Mouse (Mus musculus) urinary bladder, postnatal 25 days (tissue): ENCODE data around the gene S100a3.
A peak's percentile ranks its signal among the peaks of the same experiment; 100 is the strongest.

Source experiments
- DNase-seq: peaks from one replicate; pipeline ENCODE4 v3.0.0; 2022; ENCODE audit warnings: low spot score

The S100a3 gene

GRCm38 (mm10) chr3:90601486-90602110 is 41.2 kb downstream of the S100a3 start, which contains the start of gene Gm42674:
TSS of gene Gm42674 (plus strand) at chr3:90601904.
- no peak for DNase-seq

GRCm38 (mm10) chr3:90603623-90604022 is 43.2 kb downstream of the S100a3 start, which contains the start of gene S100a4:
TSS of gene S100a4 (plus strand) at chr3:90603771.
- DNase-seq, result no peak

DNA sequence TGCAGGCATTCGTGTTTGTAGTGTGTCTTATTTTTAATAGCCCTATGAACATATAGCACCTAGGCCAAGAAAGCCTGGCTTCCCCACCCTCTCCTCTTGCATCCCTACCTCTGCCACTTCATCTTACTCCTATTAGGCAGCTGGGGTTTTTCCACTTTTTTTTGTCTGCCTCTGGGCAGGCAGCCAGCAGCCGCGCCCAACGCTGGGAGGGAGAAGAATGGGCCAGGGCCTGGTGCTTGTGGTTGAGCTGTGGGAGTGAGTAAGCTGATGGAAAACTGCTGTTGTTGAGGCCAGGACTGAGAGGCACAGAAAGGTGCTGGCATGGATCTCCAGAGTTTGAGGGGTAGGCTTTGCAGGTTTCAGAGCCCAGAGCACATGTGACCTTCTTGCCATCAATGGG is 44.0 kb downstream of the S100a3 start:
- DNase-seq, result peak; percentile 90

DNA sequence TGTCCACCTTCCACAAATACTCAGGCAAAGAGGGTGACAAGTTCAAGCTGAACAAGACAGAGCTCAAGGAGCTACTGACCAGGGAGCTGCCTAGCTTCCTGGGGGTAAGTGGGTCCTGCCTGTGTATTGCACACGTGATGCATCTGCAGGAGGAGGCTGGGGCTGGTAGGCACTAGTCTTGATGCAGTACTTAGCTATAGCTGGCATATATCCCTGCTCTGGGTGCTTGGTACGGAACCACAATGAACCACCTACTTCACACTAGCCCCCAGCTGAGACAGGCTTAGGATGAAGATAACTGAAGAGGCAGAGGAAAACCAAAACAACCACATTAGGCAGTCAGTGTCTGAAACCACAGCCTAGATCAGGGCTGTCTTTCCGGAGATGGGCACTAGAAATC is 44.7 kb downstream of the S100a3 start:
- no peak for DNase-seq

DNA sequence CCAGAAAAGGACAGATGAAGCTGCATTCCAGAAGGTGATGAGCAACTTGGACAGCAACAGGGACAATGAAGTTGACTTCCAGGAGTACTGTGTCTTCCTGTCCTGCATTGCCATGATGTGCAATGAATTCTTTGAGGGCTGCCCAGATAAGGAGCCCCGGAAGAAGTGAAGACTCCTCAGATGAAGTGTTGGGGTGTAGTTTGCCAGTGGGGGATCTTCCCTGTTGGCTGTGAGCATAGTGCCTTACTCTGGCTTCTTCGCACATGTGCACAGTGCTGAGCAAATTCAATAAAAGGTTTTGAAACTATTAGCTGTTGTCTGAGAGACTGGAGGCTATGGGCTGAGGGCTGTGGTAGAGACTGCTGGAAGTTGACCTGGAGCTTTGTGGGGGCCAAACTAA is 45.4 kb downstream of the S100a3 start:
- no peak for DNase-seq

- no peak for DNase-seq
These were observed 45.8 kb downstream of the S100a3 start for GRCm38 (mm10) chr3:90606185-90606584.

DNA sequence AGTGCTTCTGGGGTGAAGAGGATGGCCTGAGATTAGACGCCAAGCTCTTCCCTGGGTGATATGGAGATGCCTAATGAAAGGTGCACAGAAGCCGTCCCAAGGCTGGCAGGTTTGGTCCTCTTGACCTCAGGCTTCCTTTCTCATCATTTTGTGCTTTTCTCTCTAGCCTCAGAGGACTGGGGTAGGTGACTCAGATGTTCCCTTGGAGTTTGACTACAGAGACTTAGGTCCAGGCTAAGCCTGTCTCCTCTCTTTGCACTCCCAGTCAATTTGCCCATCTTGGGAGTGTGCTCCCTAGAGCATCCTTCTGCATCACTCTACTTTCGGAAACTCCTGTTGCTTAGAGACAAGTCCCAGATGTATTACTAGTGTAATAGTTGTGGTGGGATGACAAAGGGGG is 47.0 kb downstream of the S100a3 start:
- DNase-seq, result no peak

- no peak for DNase-seq
These were observed 47.8 kb downstream of the S100a3 start, which contains the start of gene S100a5 for GRCm38 (mm10) chr3:90608223-90608622. TSS of gene S100a5 (plus strand) at chr3:90608523.

GRCm38 (mm10) chr3:90609102-90609501 is 48.7 kb downstream of the S100a3 start:
- DNase-seq, result no peak

DNA sequence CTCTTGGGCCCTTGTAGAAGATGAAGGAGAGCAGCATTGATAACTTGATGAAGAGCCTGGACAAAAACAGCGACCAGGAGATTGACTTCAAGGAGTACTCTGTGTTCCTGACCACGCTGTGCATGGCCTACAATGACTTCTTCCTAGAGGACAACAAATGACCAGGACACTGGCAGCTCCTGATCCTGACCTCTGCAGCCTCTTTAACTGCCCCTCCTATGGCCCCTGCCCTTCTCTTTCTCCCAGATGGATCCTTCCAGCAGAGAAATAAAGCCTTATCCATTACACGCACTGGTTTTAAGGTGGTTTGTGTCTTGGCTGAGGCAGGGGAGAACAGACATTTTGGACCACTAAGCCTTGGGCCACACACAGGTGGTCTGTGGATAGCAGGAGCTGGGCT is 51.1 kb downstream of the S100a3 start:
- DNase-seq, result no peak

DNA sequence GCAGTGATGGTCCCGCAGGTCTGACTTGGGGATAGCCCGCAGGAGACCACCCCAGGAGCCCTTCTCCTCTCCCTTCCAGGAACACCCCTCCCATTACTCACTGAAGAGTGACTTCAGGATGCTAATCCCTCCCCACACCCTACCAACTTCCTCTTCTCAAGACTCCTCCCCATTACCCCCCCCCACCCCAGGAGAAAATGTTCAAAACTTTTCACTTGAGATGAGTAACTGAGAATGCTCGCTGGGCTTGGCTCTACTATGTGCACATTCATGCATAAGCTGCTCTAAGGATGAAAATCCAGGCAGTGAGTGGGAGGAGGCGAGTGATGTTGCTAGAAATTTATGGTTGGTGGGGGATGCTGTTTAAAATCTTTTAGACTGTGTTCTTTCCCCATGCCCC is 51.7 kb downstream of the S100a3 start:
- DNase-seq, result no peak

- peak; percentile 83 for DNase-seq
These were observed 52.4 kb downstream of the S100a3 start, which contains the start of gene S100a6 for GRCm38 (mm10) chr3:90612728-90613291. TSS of gene S100a6 (plus strand) at chr3:90612882.

DNA sequence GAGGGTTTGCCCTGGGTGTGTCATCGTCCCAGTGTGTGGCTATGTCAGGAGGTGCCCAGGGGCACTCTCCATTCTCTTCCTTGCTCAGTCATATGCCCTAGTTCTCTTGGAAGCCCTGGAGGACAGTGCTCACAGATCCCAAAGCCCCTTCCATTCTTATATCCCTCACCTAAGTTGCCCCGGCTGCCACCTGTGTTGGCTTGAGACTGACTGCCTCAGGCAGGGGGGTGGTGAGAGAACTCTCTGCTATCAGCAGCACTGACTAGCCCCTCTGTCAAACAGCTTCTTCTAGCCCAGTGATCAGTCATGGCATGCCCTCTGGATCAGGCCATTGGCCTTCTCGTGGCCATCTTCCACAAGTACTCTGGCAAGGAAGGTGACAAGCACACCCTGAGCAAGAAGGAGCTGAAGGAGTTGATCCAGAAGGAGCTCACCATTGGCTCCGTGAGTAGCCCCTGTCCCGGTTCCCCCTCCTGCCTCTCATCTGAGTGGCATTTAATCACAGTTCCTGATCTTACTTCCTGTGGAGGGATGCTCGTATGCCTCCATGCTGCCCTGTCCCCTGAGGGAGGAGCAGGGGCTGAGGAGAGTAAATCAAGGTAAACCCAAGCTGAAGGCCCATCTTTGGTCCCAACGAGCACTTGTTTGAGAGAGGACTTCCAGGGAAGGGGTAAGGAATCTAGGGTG is 53.2 kb downstream of the S100a3 start:
- DNase-seq, result no peak

DNA sequence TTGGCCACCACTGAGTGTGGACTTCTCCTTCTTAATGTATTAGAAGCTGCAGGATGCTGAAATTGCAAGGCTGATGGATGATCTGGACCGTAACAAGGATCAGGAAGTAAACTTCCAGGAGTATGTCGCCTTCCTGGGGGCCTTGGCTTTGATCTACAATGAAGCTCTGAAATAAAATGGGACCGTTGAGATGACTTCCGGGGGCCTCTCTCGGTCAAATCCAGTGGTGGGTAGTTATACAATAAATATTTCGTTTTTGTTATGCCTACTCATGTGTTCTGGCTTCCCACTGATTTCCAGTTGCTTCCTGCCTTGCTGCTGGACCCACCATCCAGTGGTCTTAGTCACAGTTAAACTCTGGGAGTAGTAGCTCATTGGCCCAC is 53.8 kb downstream of the S100a3 start:
- DNase-seq, result no peak

GRCm38 (mm10) chr3:90614611-90615251 is 54.4 kb downstream of the S100a3 start:
- DNase-seq, result no peak

- DNase-seq, result peak; percentile 73
These were observed 55.0 kb downstream of the S100a3 start for GRCm38 (mm10) chr3:90615415-90615814.

DNA sequence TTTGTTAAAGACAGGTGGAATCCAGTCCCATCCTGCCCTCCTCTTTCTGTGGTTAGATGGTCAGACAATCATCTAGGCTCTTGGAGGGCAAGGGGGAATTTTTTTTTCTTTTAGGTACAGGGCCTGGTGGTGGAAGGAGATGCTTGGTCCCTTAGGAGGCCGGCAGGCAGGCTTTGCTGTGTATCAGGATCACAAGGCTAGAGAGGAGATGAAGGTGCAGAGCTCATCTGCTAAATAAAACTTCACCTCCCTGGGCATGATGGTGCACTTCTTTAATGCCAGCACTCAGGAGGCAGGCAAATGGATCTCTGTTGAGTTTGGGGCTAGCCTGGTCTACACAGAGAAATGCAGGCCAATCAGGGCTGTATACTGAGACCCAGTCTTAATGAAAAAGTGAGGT is 55.5 kb downstream of the S100a3 start:
- DNase-seq, result no peak

DNA sequence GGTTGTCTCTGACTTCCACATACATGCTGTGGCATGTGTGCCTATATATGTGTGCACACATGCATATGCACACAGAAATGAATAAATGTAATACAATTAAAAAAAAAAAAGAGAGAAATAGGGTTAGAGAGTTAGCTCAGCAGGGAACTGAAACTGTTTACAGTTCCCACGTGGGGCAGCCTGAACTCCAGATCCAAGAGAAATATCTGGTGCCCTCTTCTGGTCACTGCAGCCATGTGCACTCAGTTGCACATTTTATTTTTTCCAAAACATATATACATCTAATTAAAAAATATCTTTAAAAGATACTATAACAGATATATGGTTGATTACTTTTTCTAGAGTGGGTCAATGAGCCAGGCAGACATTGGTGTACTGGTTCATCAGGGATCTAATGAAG is 57.2 kb downstream of the S100a3 start:
- no peak for DNase-seq

- no peak for DNase-seq
These were observed 61.2 kb downstream of the S100a3 start for GRCm38 (mm10) chr3:90621552-90621951.

GRCm38 (mm10) chr3:90623435-90624071 is 63.2 kb downstream of the S100a3 start:
- no peak for DNase-seq

DNA sequence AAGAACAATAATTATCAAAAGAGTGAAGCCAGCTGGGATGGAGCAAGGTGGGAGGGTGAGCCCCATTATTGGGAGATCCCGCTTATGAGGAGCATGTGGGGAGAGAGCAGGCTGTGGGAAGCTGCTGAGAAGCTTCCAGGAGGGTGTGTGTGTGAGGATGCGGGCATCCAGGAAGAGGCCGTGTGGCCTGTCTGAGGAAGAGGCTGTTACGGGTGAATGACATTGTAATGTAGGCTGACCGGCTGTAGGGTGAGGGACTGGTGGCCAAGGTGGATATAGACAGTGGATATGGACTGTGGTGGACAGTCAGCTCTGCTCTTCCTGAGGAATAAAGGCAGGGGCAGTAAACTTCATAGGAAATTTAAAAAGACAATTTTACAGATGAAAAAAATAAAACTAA is 65.1 kb downstream of the S100a3 start:
- DNase-seq, result no peak

DNA sequence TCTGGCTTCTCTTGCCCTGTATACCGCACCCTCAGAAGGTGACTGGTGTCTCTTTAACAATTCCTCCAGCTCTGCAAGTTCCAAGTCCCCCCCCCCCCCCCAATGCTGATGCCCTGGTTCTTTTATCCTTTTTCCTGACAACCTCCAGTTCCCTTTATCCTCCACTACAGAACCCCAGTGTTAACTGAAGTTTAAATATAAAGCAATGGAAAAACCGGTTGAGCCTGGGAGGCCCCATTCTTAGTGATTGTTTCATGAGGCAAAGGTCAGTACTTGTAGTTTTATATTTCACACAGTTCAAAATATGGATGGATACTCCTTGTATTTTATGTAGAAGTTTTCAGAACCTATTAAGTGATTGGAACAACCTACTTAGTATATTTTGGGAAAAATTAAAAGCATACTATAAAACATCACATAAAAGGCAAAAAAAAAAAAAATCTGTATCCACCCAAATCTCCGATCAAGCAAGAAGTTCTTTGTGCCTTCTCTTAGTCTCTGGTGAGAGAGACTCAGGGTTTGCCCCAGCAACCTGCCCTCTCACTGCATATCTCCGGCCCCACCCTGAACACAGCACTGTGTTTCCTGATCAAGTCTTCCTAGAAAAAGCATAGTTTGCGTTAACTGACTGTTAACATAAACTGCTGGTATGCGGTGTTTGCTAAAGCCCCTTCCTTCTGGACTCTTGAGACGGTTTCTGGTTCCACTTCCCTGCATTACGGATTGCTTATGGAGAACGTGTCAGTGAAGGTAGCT is 66.1 kb downstream of the S100a3 start:
- DNase-seq, result no peak
